Mouse (Mus musculus) limb, embryonic 11.5 days (tissue): ENCODE results near the gene Ppp1cc. TPM values are rescaled to one million over a fixed set of nuclear protein-coding genes. Genes with fewer than 3 reads are reported as not detected.
"Not testable (repeated sequence)": the region's sequence is repeated elsewhere in the genome, so short reads cannot be mapped to it uniquely, and the experiment has no call there.

ENCODE experiments used
- ATAC-seq: fragments of 200-750 bp; cut with Nextera tagmentation; 2 replicates; pipeline ENCODE4 v1.8.0; 2017; ENCODE audit warnings: low read depth; ENCODE audit not compliant: insufficient number of reproducible peaks, low FRiP score, low TSS enrichment
- DNase-seq: peaks from one replicate; pipeline ENCODE4 v3.0.0-alpha.2; 2015; ENCODE audit warnings: low spot score
- H3K27ac ChIP-seq: fragments of 300-500 bp; sonication (generic); replicated peaks from 2 replicates; pipeline ENCODE4 v1.5.1; 2014; ENCODE audit warnings: low read depth, mild to moderate bottlenecking, low read length
- H3K27me3 ChIP-seq: fragments of 300-500 bp; sonication (generic); 2 replicates; pipeline ENCODE4 v1.6.1; 2014; ENCODE audit warnings: mild to moderate bottlenecking, low read length, mixed read lengths; ENCODE audit not compliant: control insufficient read depth, insufficient read depth
- H3K36me3 ChIP-seq: fragments of 300-500 bp; sonication (generic); 2 replicates; pipeline ENCODE4 v1.6.1; 2014; ENCODE audit warnings: mild to moderate bottlenecking, low read length, moderate library complexity, mixed read lengths; ENCODE audit not compliant: control insufficient read depth, insufficient read depth
- H3K4me1 ChIP-seq: fragments of 300-500 bp; sonication (generic); 2 replicates; pipeline ENCODE4 v1.6.1; 2014; ENCODE audit warnings: low read length, mixed read lengths; ENCODE audit not compliant: control insufficient read depth, insufficient read depth
- H3K4me2 ChIP-seq: fragments of 300-500 bp; sonication (generic); 2 replicates; pipeline ENCODE4 v1.6.1; 2014; ENCODE audit warnings: low read depth, mild to moderate bottlenecking, moderate library complexity; ENCODE audit not compliant: severe bottlenecking
- H3K4me3 ChIP-seq: fragments of 300-500 bp; sonication (generic); 2 replicates; pipeline ENCODE4 v1.5.1; 2014; ENCODE audit warnings: low read depth, low read length
- H3K9ac ChIP-seq: fragments of 300-500 bp; sonication (generic); 2 replicates; pipeline ENCODE4 v1.6.1; 2014; ENCODE audit warnings: mild to moderate bottlenecking, low read length
- H3K9me3 ChIP-seq: fragments of 300-500 bp; sonication (generic); 2 replicates; pipeline ENCODE4 v1.6.1; 2016; ENCODE audit warnings: low read length; ENCODE audit not compliant: control insufficient read depth
- WGBS: fragments of 180-500 bp; shearing (Covaris S2); extraction: QIAGEN DNeasy Blood & Tissue Kit; methylation state at CpG from one replicate; pipeline ENCODE4 v1.1.7; 2014; 5-methylcytosine and 5-hydroxymethylcytosine counted together
- polyA plus RNA-seq: library from polyadenylated mRNA; unstranded; fragments of >200 nt; fragmentation: Nextera tagmentation; extraction: Ambion mirVana; gene quantifications from 2 replicates; pipeline ENCODE4 v1.2.1, GENCODE M21; 2014

Ppp1cc gene
- polyA plus RNA-seq, 1 experiment from 2014 or later: 314 TPM

GRCm38 (mm10) chr5:122208909-122209308 is 50.8 kb downstream of the Ppp1cc start:
- no peak overlapping the region for H3K9ac ChIP-seq
- peak overlapping the region; percentile 61; the same call in 1 of the 2 replicates for H3K4me2 ChIP-seq

GRCm38 (mm10) chr5:122209591-122210368 is 51.7 kb downstream of the Ppp1cc start:
- no peak overlapping the region for H3K27ac ChIP-seq
- peak; percentile 80 for ATAC-seq
- H3K9ac ChIP-seq: peak overlapping the region; percentile 63
- peak; percentile 75 for DNase-seq
- peak overlapping the region; percentile 29 for H3K4me3 ChIP-seq
- no peaks in the 10 kb centered on the region for H3K9me3 ChIP-seq
- H3K4me1 ChIP-seq: peaks cover 15% of the 10 kb centered on the region
- H3K27me3 ChIP-seq: no peaks in the 10 kb centered on the region
- no peaks in the 10 kb centered on the region for H3K36me3 ChIP-seq
- H3K4me2 ChIP-seq: peak overlapping the region; percentile 61
- WGBS: 7% methylated on average over 21 of the region's 21 CpGs

More at GRCm38 (mm10) chr5:122208909-122209308, 50.8 kb downstream of the Ppp1cc start:
- Histone ChIP-seq H3K36me3 (no peaks in the 10 kb centered on the region), H3K4me1 (peaks cover 15% of the 10 kb centered on the region), H3K27ac (no peak overlapping the region), H3K4me3 (no peak overlapping the region), H3K9me3 (no peaks in the 10 kb centered on the region), H3K27me3 (no peaks in the 10 kb centered on the region)
- 39% methylated on average over 6 of the region's 6 CpGs for WGBS
- ATAC-seq: no peak
- DNase-seq: no peak

GRCm38 (mm10) chr5:122210890-122211289 is 52.8 kb downstream of the Ppp1cc start:
- Histone ChIP-seq H3K36me3 (no peaks in the 10 kb centered on the region), H3K9me3 (no peaks in the 10 kb centered on the region), H3K27me3 (no peaks in the 10 kb centered on the region), H3K4me3 (no peak overlapping the region), H3K4me1 (peaks cover 15% of the 10 kb centered on the region), H3K4me2 (no peak overlapping the region), H3K9ac (no peak overlapping the region), H3K27ac (no peak overlapping the region)
- no peak for ATAC-seq
- 93% methylated on average over 8 of the region's 8 CpGs for WGBS
- DNase-seq: no peak

GRCm38 (mm10) chr5:122212125-122212524 is 54.0 kb downstream of the Ppp1cc start:
- Histone ChIP-seq H3K4me1 (peaks cover 15% of the 10 kb centered on the region), H3K27ac (no peak overlapping the region), H3K9me3 (no peaks in the 10 kb centered on the region), H3K27me3 (no peaks in the 10 kb centered on the region), H3K9ac (no peak overlapping the region), H3K36me3 (no peaks in the 10 kb centered on the region), H3K4me3 (no peak overlapping the region), H3K4me2 (no peak overlapping the region)
- 93% methylated on average over 8 of the region's 8 CpGs for WGBS
- DNase-seq (no peak), ATAC-seq (no peak)

- not testable (repeated sequence) for ATAC-seq, H3K27ac ChIP-seq, H3K27me3 ChIP-seq, H3K9me3 ChIP-seq, DNase-seq, H3K9ac ChIP-seq, H3K4me2 ChIP-seq, H3K4me3 ChIP-seq, H3K36me3 ChIP-seq
- peaks cover 15% of the 10 kb centered on the region for H3K4me1 ChIP-seq
- 97% methylated on average over 1 of the region's 1 CpGs for WGBS
These were observed 54.7 kb downstream of the Ppp1cc start for GRCm38 (mm10) chr5:122212820-122213219.

- 81% methylated on average over 6 of the region's 6 CpGs for WGBS
- Histone ChIP-seq H3K9me3 (no peaks in the 10 kb centered on the region), H3K27me3 (no peaks in the 10 kb centered on the region), H3K9ac (no peak overlapping the region), H3K4me3 (no peak overlapping the region), H3K27ac (no peak overlapping the region), H3K36me3 (no peaks in the 10 kb centered on the region), H3K4me1 (peaks cover 14% of the 10 kb centered on the region), H3K4me2 (no peak overlapping the region)
- ATAC-seq (no peak), DNase-seq (no peak)
These were observed 55.8 kb downstream of the Ppp1cc start for GRCm38 (mm10) chr5:122213861-122214260.

GRCm38 (mm10) chr5:122217636-122218035 is 59.6 kb downstream of the Ppp1cc start:
- ATAC-seq (no peak), DNase-seq (no peak)
- Histone ChIP-seq H3K27ac (no peak overlapping the region), H3K36me3 (no peaks in the 10 kb centered on the region), H3K9ac (no peak overlapping the region), H3K9me3 (no peaks in the 10 kb centered on the region), H3K4me1 (peaks cover 5% of the 10 kb centered on the region; the same call in 1 of the 2 replicates), H3K4me3 (no peak overlapping the region), H3K27me3 (no peaks in the 10 kb centered on the region), H3K4me2 (no peak overlapping the region)
- WGBS: 88% methylated on average over 6 of the region's 6 CpGs

- H3K4me2 ChIP-seq: no peak overlapping the region
- H3K9me3 ChIP-seq: no peaks in the 10 kb centered on the region
- no peak overlapping the region for H3K27ac ChIP-seq
- WGBS: 90% methylated on average over 12 of the region's 12 CpGs
- no peak overlapping the region for H3K9ac ChIP-seq
- peaks cover 5% of the 10 kb centered on the region; the same call in 1 of the 2 replicates for H3K4me1 ChIP-seq
- no peaks in the 10 kb centered on the region for H3K27me3 ChIP-seq
- no peak for ATAC-seq
- no peaks in the 10 kb centered on the region for H3K36me3 ChIP-seq
- no peak overlapping the region for H3K4me3 ChIP-seq
- no peak for DNase-seq
These were observed 60.2 kb downstream of the Ppp1cc start for GRCm38 (mm10) chr5:122218109-122218905.
